Mouse (Mus musculus) forebrain, postnatal 0 days (tissue): ENCODE measurements around the gene Rasgrp4. TPM values are rescaled to one million over a fixed set of nuclear protein-coding genes. Genes with fewer than 3 reads are reported as not detected.
"Not testable (repeated sequence)": the region's sequence is repeated elsewhere in the genome, so short reads cannot be mapped to it uniquely, and the experiment has no call there.

Experiments
- ATAC-seq: fragments of 200-750 bp; cut with Nextera tagmentation; 2 replicates; pipeline ENCODE4 v1.8.0; 2017; ENCODE audit warnings: mild to moderate bottlenecking, moderate library complexity
- DNase-seq: peaks from one replicate; pipeline ENCODE4 v3.0.0-alpha.2; 2015
- H3K27ac ChIP-seq: fragments of 300-500 bp; sonication (generic); 2 replicates; pipeline ENCODE4 v1.5.1; 2014; ENCODE audit warnings: low read depth, mild to moderate bottlenecking, antibody characterized with exemption, low read length, moderate library complexity, mixed read lengths
- H3K27me3 ChIP-seq: fragments of 300-500 bp; sonication (generic); 2 replicates; pipeline ENCODE4 v1.6.1; 2014; ENCODE audit warnings: mild to moderate bottlenecking, low read length, mixed read lengths; ENCODE audit not compliant: insufficient read depth
- H3K36me3 ChIP-seq: fragments of 300-500 bp; sonication (generic); 2 replicates; pipeline ENCODE4 v1.6.1; 2014; ENCODE audit warnings: mild to moderate bottlenecking, moderate library complexity; ENCODE audit not compliant: insufficient read depth
- H3K4me1 ChIP-seq: fragments of 300-500 bp; sonication (generic); 2 replicates; pipeline ENCODE4 v1.6.1; 2014; ENCODE audit warnings: antibody characterized with exemption; ENCODE audit not compliant: insufficient read depth
- H3K4me2 ChIP-seq: fragments of 300-500 bp; sonication (generic); 2 replicates; pipeline ENCODE4 v1.6.1; 2014; ENCODE audit warnings: low read depth, mild to moderate bottlenecking, moderate library complexity
- H3K4me3 ChIP-seq: fragments of 300-500 bp; sonication (generic); 2 replicates; pipeline ENCODE4 v1.5.1; 2014; ENCODE audit warnings: low read depth, low read length, mixed read lengths
- H3K9ac ChIP-seq: fragments of 300-500 bp; sonication (generic); 2 replicates; pipeline ENCODE4 v1.6.1; 2014; ENCODE audit warnings: mild to moderate bottlenecking
- H3K9me3 ChIP-seq: fragments of 300-500 bp; sonication (generic); 2 replicates; pipeline ENCODE4 v1.6.1; 2016; ENCODE audit warnings: low read length
- CTCF ChIP-seq: sonication (generic); IDR thresholded peaks from 2 replicates; pipeline ENCODE4 v1.5.1; 2016; ENCODE audit warnings: antibody characterized with exemption, control low read depth, low read depth
- WGBS: fragments of 180-500 bp; shearing (Covaris S2); extraction: QIAGEN DNeasy Blood & Tissue Kit; methylation state at CpG from one replicate; pipeline ENCODE4 v1.1.7; 2014; 5-methylcytosine and 5-hydroxymethylcytosine counted together
- polyA plus RNA-seq: library from polyadenylated mRNA; unstranded; fragments of >200 nt; fragmentation: Nextera tagmentation; extraction: Ambion mirVana; gene quantifications from 2 replicates; pipeline ENCODE4 v1.2.1, GENCODE M21; 2015
- total RNA-seq: library from RNA; depleted of rRNA; stranded (reverse); fragments of >200 nt; gene quantifications from 2 replicates; pipeline ENCODE4 v1.2.3, GENCODE M21; 2014

Rasgrp4 gene
- total and polyA plus RNA-seq, 2 experiments from 2014 or later: 1.3 to 4.0 TPM

- H3K9me3 ChIP-seq: no peaks in the 10 kb centered on the region
- H3K4me2 ChIP-seq: no peak overlapping the region
- H3K27ac ChIP-seq: no peak overlapping the region
- H3K4me1 ChIP-seq: no peaks in the 10 kb centered on the region; the same call in 1 of the 2 replicates
- no peak overlapping the region for H3K4me3 ChIP-seq
- TF ChIP-seq CTCF: peak; percentile 55
- WGBS: 30% methylated on average over 7 of the region's 7 CpGs
- DNase-seq: peak; percentile 10
- H3K36me3 ChIP-seq: no peaks in the 10 kb centered on the region
- H3K27me3 ChIP-seq: no peaks in the 10 kb centered on the region
- H3K9ac ChIP-seq: no peak overlapping the region
- no peak for ATAC-seq
These were observed 8.3 kb upstream of the Rasgrp4 start for GRCm38 (mm10) chr7:29126173-29126915.

- H3K9me3 ChIP-seq: no peaks in the 10 kb centered on the region
- no peaks in the 10 kb centered on the region; the same call in 1 of the 2 replicates for H3K4me1 ChIP-seq
- no peaks in the 10 kb centered on the region for H3K36me3 ChIP-seq
- 35% methylated on average over 2 of the region's 2 CpGs for WGBS
- DNase-seq (no peak), ATAC-seq (no peak)
- TF ChIP-seq CTCF: peak; percentile 51
- no peaks in the 10 kb centered on the region for H3K27me3 ChIP-seq
- H3K27ac ChIP-seq: no peak overlapping the region
- no peak overlapping the region for H3K4me2 ChIP-seq
- H3K9ac ChIP-seq: no peak overlapping the region
- no peak overlapping the region for H3K4me3 ChIP-seq
These were observed 5.9 kb upstream of the Rasgrp4 start for GRCm38 (mm10) chr7:29128725-29129124.

- H3K9me3 ChIP-seq: no peaks in the 10 kb centered on the region
- H3K4me1 ChIP-seq: no peaks in the 10 kb centered on the region
- no peaks in the 10 kb centered on the region for H3K36me3 ChIP-seq
- peak overlapping the region; percentile 46 for H3K4me2 ChIP-seq
- ATAC-seq (no peak), DNase-seq (no peak)
- H3K4me3 ChIP-seq: peak overlapping the region; percentile 24; the same call in 1 of the 2 replicates
- H3K27ac ChIP-seq: no peak overlapping the region
- 4% methylated on average over 4 of the region's 4 CpGs for WGBS
- TF ChIP-seq CTCF: no peak
- no peaks in the 10 kb centered on the region; the same call in 1 of the 2 replicates for H3K27me3 ChIP-seq
- H3K9ac ChIP-seq: no peak overlapping the region
These were observed 421 bp upstream of the Rasgrp4 start for GRCm38 (mm10) chr7:29134230-29134629.

GRCm38 (mm10) chr7:29137429-29137828 lies 2.8 kb downstream of the Rasgrp4 start:
- no peak overlapping the region for H3K9ac ChIP-seq
- no peaks in the 10 kb centered on the region; the same call in 1 of the 2 replicates for H3K27me3 ChIP-seq
- no peaks in the 10 kb centered on the region for H3K4me1 ChIP-seq
- H3K4me3 ChIP-seq: no peak overlapping the region
- WGBS: 50% methylated on average over 16 of the region's 16 CpGs
- H3K27ac ChIP-seq: no peak overlapping the region
- no peak for TF ChIP-seq CTCF
- no peak overlapping the region for H3K4me2 ChIP-seq
- H3K9me3 ChIP-seq: no peaks in the 10 kb centered on the region
- no peaks in the 10 kb centered on the region for H3K36me3 ChIP-seq
- ATAC-seq (no peak), DNase-seq (no peak)

- not testable (repeated sequence) for H3K36me3 ChIP-seq, DNase-seq, H3K4me3 ChIP-seq, H3K9ac ChIP-seq, H3K27ac ChIP-seq, H3K4me2 ChIP-seq, H3K27me3 ChIP-seq, ATAC-seq, H3K9me3 ChIP-seq, H3K4me1 ChIP-seq
- 86% methylated on average over 3 of the region's 4 CpGs for WGBS
These were observed 4.6 kb downstream of the Rasgrp4 start for GRCm38 (mm10) chr7:29139237-29139636.

- Histone ChIP-seq H3K27ac (no peak overlapping the region), H3K27me3 (no peaks in the 10 kb centered on the region), H3K4me2 (no peak overlapping the region), H3K36me3 (no peaks in the 10 kb centered on the region), H3K4me3 (no peak overlapping the region), H3K4me1 (no peaks in the 10 kb centered on the region), H3K9ac (no peak overlapping the region), H3K9me3 (no peaks in the 10 kb centered on the region)
- WGBS: 83% methylated on average over 8 of the region's 8 CpGs
- ATAC-seq (no peak), DNase-seq (no peak)
- TF ChIP-seq CTCF: no peak
These were observed 6.8 kb downstream of the Rasgrp4 start for GRCm38 (mm10) chr7:29141416-29141815.

- no peak overlapping the region for H3K9ac ChIP-seq
- H3K4me3 ChIP-seq: no peak overlapping the region
- H3K27me3 ChIP-seq: no peaks in the 10 kb centered on the region
- ATAC-seq (no peak), DNase-seq (no peak)
- WGBS: 92% methylated on average over 4 of the region's 4 CpGs
- H3K36me3 ChIP-seq: no peaks in the 10 kb centered on the region
- no peaks in the 10 kb centered on the region for H3K4me1 ChIP-seq
- no peak for TF ChIP-seq CTCF
- no peaks in the 10 kb centered on the region for H3K9me3 ChIP-seq
- no peak overlapping the region for H3K4me2 ChIP-seq
- H3K27ac ChIP-seq: no peak overlapping the region
These were observed 9.4 kb downstream of the Rasgrp4 start for GRCm38 (mm10) chr7:29144006-29144405.
